Mouse (Mus musculus) thymus, postnatal 0 days (tissue): ENCODE measurements around the gene Spaca7. TPM values are rescaled to one million over a fixed set of nuclear protein-coding genes. Genes with fewer than 3 reads are reported as not detected.
"Not testable (repeated sequence)": the region's sequence is repeated elsewhere in the genome, so short reads cannot be mapped to it uniquely, and the experiment has no call there.

Experiments used
- DNase-seq: peaks from one replicate; pipeline ENCODE4 v3.0.0-alpha.2; 2015; ENCODE audit warnings: low spot score
- polyA plus RNA-seq: library from polyadenylated mRNA; unstranded; fragments of >200 nt; fragmentation: Nextera tagmentation; extraction: Ambion mirVana; gene quantifications from 2 replicates; pipeline ENCODE4 v1.2.1, GENCODE M21; 2015

The Spaca7 gene
- polyA plus RNA-seq, 1 experiment from 2014 or later: not detected

- DNase-seq: no peak
Observed at GRCm38 (mm10) chr8:12608810-12609209, 36.0 kb downstream of the Spaca7 start.

GRCm38 (mm10) chr8:12609752-12610449, 37.1 kb downstream of the Spaca7 start:
- no peak for DNase-seq

- DNase-seq: no peak
Observed at GRCm38 (mm10) chr8:12613201-12613600, 40.4 kb downstream of the Spaca7 start.

GRCm38 (mm10) chr8:12617369-12617768, 44.5 kb downstream of the Spaca7 start:
- DNase-seq: not testable (repeated sequence)

- no peak for DNase-seq
Observed at GRCm38 (mm10) chr8:12621550-12622222, 48.9 kb downstream of the Spaca7 start.

- DNase-seq: no peak
Observed at GRCm38 (mm10) chr8:12625890-12626289, 53.1 kb downstream of the Spaca7 start.

- no peak for DNase-seq
Observed at GRCm38 (mm10) chr8:12629079-12629478, 56.2 kb downstream of the Spaca7 start.

- no peak for DNase-seq
Observed at GRCm38 (mm10) chr8:12635366-12635765, 62.5 kb downstream of the Spaca7 start.

GRCm38 (mm10) chr8:12638446-12638845, 65.6 kb downstream of the Spaca7 start:
- no peak for DNase-seq

GRCm38 (mm10) chr8:12641527-12641926, 68.7 kb downstream of the Spaca7 start:
- no peak for DNase-seq

- no peak for DNase-seq
Observed at GRCm38 (mm10) chr8:12644341-12644740, 71.5 kb downstream of the Spaca7 start.

- DNase-seq: no peak
Observed at GRCm38 (mm10) chr8:12644894-12645293, 72.1 kb downstream of the Spaca7 start.

- no peak for DNase-seq
Observed at GRCm38 (mm10) chr8:12646536-12646935, 73.7 kb downstream of the Spaca7 start.

GRCm38 (mm10) chr8:12648951-12649350, 76.1 kb downstream of the Spaca7 start:
- no peak for DNase-seq

Other genes starting within 250 kb of the Spaca7 start
- gene Sox1, start 177.7 kb upstream of the Spaca7 start, polyA plus RNA-seq: not detected in 2 replicates
- gene Tubgcp3, start 99.2 kb downstream of the Spaca7 start, polyA plus RNA-seq: 36.3 and 36.6 TPM in 2 replicates
- gene Atp11a, start 184.0 kb downstream of the Spaca7 start, polyA plus RNA-seq: 5.5 and 7.5 TPM in 2 replicates